37 mouse cellular contexts compared by ENCODE assay signal in the genomic region with DNA sequence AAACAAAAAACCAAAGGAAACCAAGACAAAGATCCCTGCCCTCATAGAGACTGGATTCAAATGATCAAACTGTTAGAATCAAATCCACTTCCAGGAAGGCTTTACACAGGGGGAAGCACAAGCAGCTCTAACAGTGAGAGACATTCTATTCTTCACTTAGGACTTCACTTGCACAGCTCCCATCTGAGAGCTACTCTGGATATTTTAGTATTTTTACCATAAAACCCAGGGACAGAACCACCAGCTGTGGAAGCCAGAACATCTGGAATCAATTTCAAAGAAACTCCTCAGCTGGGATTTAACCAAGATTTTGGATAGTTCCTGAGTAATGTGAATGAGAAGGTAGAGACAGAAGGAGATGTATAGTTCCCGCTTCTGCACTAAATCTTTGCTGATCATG. TPM values are rescaled to one million over a fixed set of nuclear protein-coding genes. Genes with fewer than 3 reads are reported as not detected.
DNase-seq lines count a peak whose midpoint lies in the region; ATAC-seq lines count a peak whose summit lies in the region.
"Had no signal": no experiment of that assay in that cellular context is flagged by ENCODE, and none has a peak within 500 bp of the region (broad histone marks: within the 10 kb centered on the region; RNA-seq: fewer than 3 reads in every experiment).

No protein-coding gene starts in this region.

- H3K4me1 ChIP-seq in limb, embryonic 12.5 days (replicated peaks): no peaks in the 10 kb centered on the region; the same call in 1 of the 2 replicates
- H3K4me1 ChIP-seq in limb, embryonic 10.5 days: peaks cover 9% of the 10 kb centered on the region; the same call in 1 of the 2 replicates
- H3K4me1 ChIP-seq: forebrain, embryonic 10.5 days; forebrain, embryonic 13.5 days; hindbrain, embryonic 12.5 days had no signal

- no peak overlapping the region for H3K4me2 ChIP-seq in limb, embryonic 12.5 days
- H3K4me2 ChIP-seq: embryonic facial prominence, embryonic 13.5 days; forebrain, embryonic 13.5 days; heart, embryonic 11.5 days; hindbrain, embryonic 12.5 days had no signal

- no peaks in the 10 kb centered on the region for H3K36me3 ChIP-seq in limb, embryonic 12.5 days
- H3K36me3 ChIP-seq in limb, embryonic 10.5 days: no peaks in the 10 kb centered on the region
- H3K36me3 ChIP-seq: embryonic facial prominence, embryonic 13.5 days; forebrain, embryonic 10.5 days; hindbrain, embryonic 12.5 days had no signal

- H3K27ac ChIP-seq in limb, embryonic 12.5 days: no peak overlapping the region
- H3K27ac ChIP-seq in limb, embryonic 10.5 days: no peak overlapping the region
- H3K27ac ChIP-seq: embryonic facial prominence, embryonic 13.5 days; forebrain, embryonic 10.5 days; forebrain, embryonic 13.5 days; gastrocnemius, adult 2 months; hindbrain, embryonic 12.5 days had no signal

- ATAC-seq in limb, embryonic 12.5 days (ENCODE audit: insufficient number of reproducible peaks, insufficient read depth, low FRiP score, low TSS enrichment, low read depth): peak; percentile 68; the same call in 1 of the 2 replicates
- ATAC-seq: CD4-positive, CD25-positive, alpha-beta regulatory T cell, adult 4 months; forebrain, embryonic 13.5 days; forebrain, embryonic 16.5 days; hindbrain, embryonic 16.5 days; inflammation-experienced regulatory T-cells, adult 6 months; intestine, embryonic 16.5 days had no signal

- no peak overlapping the region for H3K4me3 ChIP-seq in limb, embryonic 12.5 days (replicated peaks)
- no peak overlapping the region for H3K4me3 ChIP-seq in limb, embryonic 10.5 days
- H3K4me3 ChIP-seq: embryonic facial prominence, embryonic 13.5 days; forebrain, embryonic 10.5 days; forebrain, embryonic 13.5 days; gastrocnemius, adult 2 months; hindbrain, embryonic 12.5 days had no signal

- no peaks in the 10 kb centered on the region for H3K9me3 ChIP-seq in limb, embryonic 12.5 days
- H3K9me3 ChIP-seq in limb, embryonic 10.5 days (replicated peaks): no peaks in the 10 kb centered on the region
- H3K9me3 ChIP-seq: embryonic facial prominence, embryonic 13.5 days; forebrain, embryonic 10.5 days; forebrain, embryonic 13.5 days; hindbrain, embryonic 12.5 days had no signal

- WGBS in limb, embryonic 12.5 days: 35% methylated on average over 1 of the region's 1 CpGs
- WGBS in limb, embryonic 10.5 days: 66% methylated on average over 1 of the region's 1 CpGs

- H3K9ac ChIP-seq in limb, embryonic 12.5 days (replicated peaks): no peak overlapping the region
- H3K9ac ChIP-seq: embryonic facial prominence, embryonic 13.5 days; forebrain, embryonic 13.5 days; hindbrain, embryonic 12.5 days had no signal

- DNase-seq in limb, embryonic 10.5 days (ENCODE audit: low spot score): no peak
- DNase-seq in embryo, embryonic 11.5 days (ENCODE audit: low read depth, low spot score): peak; percentile 9
- peak; percentile 14 for DNase-seq in hindlimb bud, embryonic 11.5 days (ENCODE audit: extremely low spot score, low read depth, low spot score)
- DNase-seq in mesoderm, embryonic 11.5 days (ENCODE audit: low read depth, low spot score): peak; percentile 37
- DNase-seq in ovary, postnatal 10 days (ENCODE audit: low spot score): no peak
- no peak for DNase-seq in gastrocnemius, postnatal 25 days
- no peak for DNase-seq in layer of hippocampus, postnatal 36 days
- DNase-seq: adrenal gland, adult 2 months; adrenal gland, postnatal 14 days; cerebellum, adult 11 months; cerebellum, adult 2 months; cerebellum, adult 9-11 months; cerebellum, postnatal 25 days; gastrocnemius, adult 2 months; gastrocnemius, postnatal 36 days had no signal

- no peaks in the 10 kb centered on the region for H3K27me3 ChIP-seq in limb, embryonic 12.5 days
- no peaks in the 10 kb centered on the region for H3K27me3 ChIP-seq in limb, embryonic 10.5 days (ENCODE audit: low read depth, poor library complexity, severe bottlenecking)
- H3K27me3 ChIP-seq: embryonic facial prominence, embryonic 13.5 days; forebrain, embryonic 13.5 days; hindbrain, embryonic 12.5 days had no signal

RNA-seq across cellular contexts. Expression of a gene that starts 7.8 kb away (rescaled TPM):
- polyA plus RNA-seq in limb, embryonic 12.5 days (2016; fragmentation: Nextera tagmentation; extraction: Ambion mirVana): not detected in 2 replicates
- not detected in 2 replicates for polyA plus RNA-seq in limb, embryonic 10.5 days (2016; fragmentation: Nextera tagmentation; extraction: Ambion mirVana)
- not detected for total RNA-seq in gastrocnemius, postnatal 25 days (2021)
- not detected for total RNA-seq in layer of hippocampus, postnatal 36 days (2021)
- total RNA-seq: adrenal gland, adult 2 months; adrenal gland, postnatal 14 days; adrenal gland, postnatal 4 days; common myeloid progenitor, adult 5-6 weeks; gastrocnemius, adult 2 months; gastrocnemius, postnatal 36 days; granulocyte monocyte progenitor cell, adult 5-6 weeks; heart, adult 8-10 months; heart, postnatal 25 days; hematopoietic stem cell, adult 5-6 weeks; MEL had no signal
- polyA plus RNA-seq: adrenal gland, adult 2 months; C2C12; CD4-positive, CD25-positive, alpha-beta regulatory T cell, adult 4 months; cerebellum, adult 2 months; embryonic facial prominence, embryonic 13.5 days; forebrain, embryonic 10.5 days; forebrain, embryonic 13.5 days; forebrain, embryonic 16.5 days; frontal cortex, adult 2 months; heart, embryonic 11.5 days; heart, embryonic 14.5 days; heart, postnatal 0 days; hindbrain, embryonic 12.5 days; hindbrain, embryonic 16.5 days; inflammation-experienced regulatory T-cells, adult 6 months; intestine, embryonic 16.5 days had no signal

RNA-seq across cellular contexts. Expression of a gene that starts 33.6 kb away (rescaled TPM):
- polyA plus RNA-seq in limb, embryonic 12.5 days (2016; fragmentation: Nextera tagmentation; extraction: Ambion mirVana): not detected in 2 replicates
- not detected in 2 replicates for polyA plus RNA-seq in limb, embryonic 10.5 days (2016; fragmentation: Nextera tagmentation; extraction: Ambion mirVana)
- not detected for total RNA-seq in gastrocnemius, postnatal 25 days (2021)
- total RNA-seq in layer of hippocampus, postnatal 36 days (2021): not detected
- total RNA-seq: adrenal gland, adult 2 months; adrenal gland, postnatal 14 days; adrenal gland, postnatal 4 days; common myeloid progenitor, adult 5-6 weeks; gastrocnemius, adult 2 months; gastrocnemius, postnatal 36 days; granulocyte monocyte progenitor cell, adult 5-6 weeks; heart, adult 8-10 months; heart, postnatal 25 days; hematopoietic stem cell, adult 5-6 weeks; MEL had no signal
- polyA plus RNA-seq: adrenal gland, adult 2 months; C2C12; CD4-positive, CD25-positive, alpha-beta regulatory T cell, adult 4 months; cerebellum, adult 2 months; embryonic facial prominence, embryonic 13.5 days; forebrain, embryonic 10.5 days; forebrain, embryonic 13.5 days; frontal cortex, adult 2 months; heart, embryonic 11.5 days; heart, embryonic 14.5 days; heart, postnatal 0 days; hindbrain, embryonic 12.5 days; hindbrain, embryonic 16.5 days; inflammation-experienced regulatory T-cells, adult 6 months; intestine, embryonic 16.5 days had no signal

RNA-seq across cellular contexts. Expression of a gene that starts 44.9 kb away (rescaled TPM):
- polyA plus RNA-seq in limb, embryonic 12.5 days (2016; fragmentation: Nextera tagmentation; extraction: Ambion mirVana): not detected in 2 replicates
- not detected in 2 replicates for polyA plus RNA-seq in limb, embryonic 10.5 days (2016; fragmentation: Nextera tagmentation; extraction: Ambion mirVana)
- not detected for total RNA-seq in gastrocnemius, postnatal 25 days (2021)
- not detected for total RNA-seq in layer of hippocampus, postnatal 36 days (2021)
- total RNA-seq: adrenal gland, adult 2 months; adrenal gland, postnatal 14 days; adrenal gland, postnatal 4 days; common myeloid progenitor, adult 5-6 weeks; gastrocnemius, adult 2 months; gastrocnemius, postnatal 36 days; granulocyte monocyte progenitor cell, adult 5-6 weeks; heart, adult 8-10 months; heart, postnatal 25 days; hematopoietic stem cell, adult 5-6 weeks; MEL had no signal
- polyA plus RNA-seq: adrenal gland, adult 2 months; C2C12; CD4-positive, CD25-positive, alpha-beta regulatory T cell, adult 4 months; cerebellum, adult 2 months; embryonic facial prominence, embryonic 13.5 days; forebrain, embryonic 10.5 days; forebrain, embryonic 13.5 days; forebrain, embryonic 16.5 days; frontal cortex, adult 2 months; heart, embryonic 11.5 days; heart, embryonic 14.5 days; heart, postnatal 0 days; hindbrain, embryonic 12.5 days; hindbrain, embryonic 16.5 days; inflammation-experienced regulatory T-cells, adult 6 months; intestine, embryonic 16.5 days had no signal

Comparison
In these comparisons a context has a peak if more than half of its experiments do, and no peak if none do; other contexts are left out.
1. DNase-seq: peak in embryo, embryonic 11.5 days (single experiment), hindlimb bud, embryonic 11.5 days (single experiment) and mesoderm, embryonic 11.5 days (single experiment); none in limb, embryonic 10.5 days (single experiment), ovary, postnatal 10 days (single experiment), gastrocnemius, postnatal 25 days (single experiment) and layer of hippocampus, postnatal 36 days (0 of 2).